Mouse (Mus musculus) ES-E14 (cell line): ENCODE results near the gene Appl2.

Source experiments
- CHD2 ChIP-seq: IDR thresholded peaks from 2 replicates; pipeline ENCODE4 v1.6.1; 2014; ENCODE audit warnings: mild to moderate bottlenecking, low read depth, low read length, inconsistent platforms
- ZC3H11A ChIP-seq: IDR thresholded peaks from 2 replicates; pipeline ENCODE4 v1.6.1; 2012; ENCODE audit warnings: low read depth, mild to moderate bottlenecking, inconsistent platforms, low read length, borderline replicate concordance
- ZNF384 ChIP-seq: IDR thresholded peaks from 2 replicates; pipeline ENCODE4 v1.6.1; 2012; ENCODE audit warnings: low read depth, low read length, inconsistent platforms

DNA sequence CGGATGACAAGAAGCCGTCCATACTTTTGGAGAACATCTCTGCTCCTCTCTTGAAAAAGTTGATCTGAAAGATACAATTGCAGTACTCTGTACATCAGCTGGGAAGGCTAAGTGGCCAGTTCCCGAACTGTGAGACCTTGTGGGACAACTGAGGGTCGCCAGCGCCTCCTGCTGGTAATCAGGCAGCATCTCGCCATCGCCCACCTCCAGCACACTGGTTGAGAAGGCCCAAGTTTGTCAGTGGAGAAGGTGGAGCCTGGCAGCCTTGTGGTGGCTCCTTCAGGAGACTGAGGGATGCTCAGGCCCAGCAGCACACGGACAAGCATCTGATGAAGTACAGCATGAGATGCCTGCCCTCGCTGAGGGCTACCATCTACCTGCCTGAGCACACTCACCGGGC, 31.2 kb downstream of the Appl2 start:
- no peak for TF ChIP-seq CHD2
- TF ChIP-seq ZNF384, result no peak
- TF ChIP-seq ZC3H11A, result no peak
